In genomic region chr19:42661430-42662164, GRCm38 (mm10) we compare ENCODE assay signal across 9 mouse cellular contexts. TPM values are rescaled to one million over a fixed set of nuclear protein-coding genes. Genes with fewer than 3 reads are reported as not detected.
A peak's percentile ranks its signal among the peaks of the same experiment; 100 is the strongest.
DNase-seq lines count a peak whose midpoint lies in the region; ATAC-seq and TF ChIP-seq lines count a peak whose summit lies in the region.
"Had no signal": no experiment of that assay in that cellular context is flagged by ENCODE, and none has a peak within 500 bp of the region (broad histone marks: within the 10 kb centered on the region; RNA-seq: fewer than 3 reads in every experiment).

No protein-coding gene starts in this region.

- H3K4me3 ChIP-seq in left cerebral cortex, adult 2 months = no peak overlapping the region
- H3K4me3 ChIP-seq in bone marrow macrophage, adult 2 months (ENCODE audit: insufficient read depth, low read length) = no peak overlapping the region
- peak overlapping the region; percentile 82 for H3K4me3 ChIP-seq in megakaryocyte, embryonic 14.5 days (replicated peaks)

- no peak for TF ChIP-seq POLR2A in bone marrow macrophage, adult 2 months (IDR thresholded peaks at IDR 0.05; ENCODE audit: borderline replicate concordance, low read depth, low read length)

- peaks cover 37% of the 10 kb centered on the region for H3K27me3 ChIP-seq in megakaryocyte, embryonic 14.5 days (replicated peaks)

- no peak overlapping the region for H3K27ac ChIP-seq in left cerebral cortex, adult 2 months
- H3K27ac ChIP-seq in bone marrow macrophage, adult 2 months (ENCODE audit: insufficient read depth, low read depth, low read length) = peak overlapping the region; percentile 75

- intact Hi-C loops in left cerebral cortex, adult 2 months (cut with DNase I) = loop anchor here (1.0 kb wide), 1 partner anchor 83 kb away; no protein-coding TSS in a partner anchor

- H3K9me3 ChIP-seq in megakaryocyte, embryonic 14.5 days = peaks cover 26% of the 10 kb centered on the region

- DNase-seq in left cerebral cortex, adult 2 months (ENCODE audit: extremely low spot score in 1 of 2, low spot score in 2 of 2) = no peak
- DNase-seq in left cerebral cortex, adult 11 months (ENCODE audit: low spot score) = no peak
- no peak for DNase-seq in layer of hippocampus, adult 9-11 months
- no peak for DNase-seq in cerebellum, adult 11-12 months
- DNase-seq in left cerebral cortex, adult 9 months (ENCODE audit: low spot score in 2 of 2) = no peak
- DNase-seq: cerebellum, adult 9-10 months had no signal

- peak; percentile 48 to 56 for ATAC-seq in hematopoietic stem cell, adult 5-6 weeks (replicated peaks in 1 of 2; ENCODE audit: insufficient read depth in 1 of 2, low FRiP score in 2 of 2, low TSS enrichment in 1 of 2, low read depth in 1 of 2, poor library complexity in 2 of 2, severe bottlenecking in 2 of 2)

- TF ChIP-seq CTCF in left cerebral cortex, adult 2 months (IDR thresholded peaks at IDR 0.05) = peak; percentile 62
- TF ChIP-seq CTCF in bone marrow macrophage, adult 2 months (IDR thresholded peaks at IDR 0.05; ENCODE audit: low read depth, low read length) = peak; percentile 29; the same call in 1 of the 2 replicates

- peaks cover 2% of the 10 kb centered on the region for H3K36me3 ChIP-seq in megakaryocyte, embryonic 14.5 days (replicated peaks; ENCODE audit: low read length)

- peaks cover 35% of the 10 kb centered on the region for H3K4me1 ChIP-seq in bone marrow macrophage, adult 2 months (ENCODE audit: control insufficient read depth, insufficient read depth, low read length)
- peaks cover 50% of the 10 kb centered on the region for H3K4me1 ChIP-seq in megakaryocyte, embryonic 14.5 days

RNA-seq across cellular contexts. Expression of gene Loxl4, which starts 49.0 kb away (rescaled TPM):
- total RNA-seq in left cerebral cortex, adult 2 months (2021) = under 1 TPM; 0.20 to 0.35 TPM
- 0.15 TPM in 1 of 2 replicates, not detected in the other for polyA plus RNA-seq in bone marrow macrophage, adult 2 months (2012; ENCODE audit: insufficient read depth, insufficient read length, missing spikeins)
- not detected in 2 replicates for total RNA-seq in hematopoietic stem cell, adult 5-6 weeks (2017)
- polyA plus RNA-seq in megakaryocyte, embryonic 14.5 days (2012; ENCODE audit: insufficient read depth, low replicate concordance) = 0.20 TPM in 1 of 2 replicates, not detected in the other
